Mouse (Mus musculus) layer of hippocampus, adult 8-10 months (tissue): ENCODE results near the gene Pten. TPM values are rescaled to one million over a fixed set of nuclear protein-coding genes. Genes with fewer than 3 reads are reported as not detected.
"Not testable (repeated sequence)": the region's sequence is repeated elsewhere in the genome, so short reads cannot be mapped to it uniquely, and the experiment has no call there.

Experiments used
- DNase-seq, 2 experiments: peaks; one replicate each; pipeline ENCODE4 v3.0.0; 2022; ENCODE audit warnings: low spot score in 2 of 2
- total RNA-seq, 4 experiments: library from RNA; stranded (reverse); gene quantifications; 2 replicates each; pipeline ENCODE4 v1.2.4; 2022

Gene Pten
- total RNA-seq, 4 experiments from 2014 or later = 105 to 119 (median 113) TPM

DNA sequence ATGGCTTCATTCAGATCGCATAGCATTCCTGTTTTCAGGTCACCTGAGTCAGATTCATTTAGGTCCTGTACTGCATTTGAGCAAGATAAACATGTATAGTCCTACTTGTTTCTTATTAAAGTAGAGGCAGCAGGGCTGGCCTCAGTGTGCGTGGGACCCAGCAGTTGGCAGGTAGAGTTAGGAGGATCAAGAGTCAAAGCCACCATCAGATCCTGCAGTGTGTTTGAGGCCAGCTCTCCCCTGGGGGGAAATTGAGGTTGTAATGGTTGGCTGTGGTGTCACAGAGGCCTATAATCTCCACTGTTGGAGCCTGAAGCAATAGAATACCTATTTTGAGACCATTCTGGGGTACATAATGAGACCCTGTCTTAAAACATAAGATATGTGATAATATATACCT lies 50.3 kb downstream of the Pten start:
- DNase-seq = no peak

DNA sequence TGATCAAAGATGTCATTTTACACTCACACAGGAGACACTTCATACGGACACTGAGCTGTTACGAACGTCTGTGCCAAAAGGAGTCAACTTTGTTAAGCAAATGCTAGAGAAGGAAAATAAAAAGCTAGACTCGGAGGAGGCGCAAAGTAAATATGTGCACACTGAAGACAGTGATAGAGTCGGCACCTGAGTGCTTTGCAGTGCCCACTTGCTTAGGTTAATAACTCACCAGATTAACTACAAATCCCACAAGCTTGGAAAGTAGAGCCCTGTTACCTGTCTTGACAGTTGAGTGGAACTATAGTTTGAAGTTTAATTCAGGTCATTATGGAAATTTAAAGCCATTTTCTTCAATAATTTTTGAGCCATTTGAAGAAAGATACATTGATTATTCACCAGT lies 51.4 kb downstream of the Pten start:
- DNase-seq = no peak

DNA sequence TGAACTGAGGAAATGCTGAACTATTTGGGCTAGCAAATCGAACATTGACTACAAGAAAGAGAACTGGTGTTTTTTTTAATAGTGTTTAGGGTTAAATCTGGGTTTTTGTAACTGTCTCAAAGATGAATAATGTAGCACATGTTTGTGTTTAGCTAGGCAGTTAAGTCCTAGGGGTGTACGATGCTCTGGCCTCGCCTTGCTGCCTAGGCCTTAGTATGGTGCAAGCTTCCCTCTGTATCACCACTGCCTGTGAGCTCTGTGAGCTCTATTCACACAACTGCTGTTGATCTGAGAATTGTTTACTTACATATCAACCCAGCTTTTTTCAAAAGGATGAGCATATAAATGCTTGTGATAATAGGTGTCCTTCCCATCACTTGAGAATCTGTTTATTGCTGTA lies 51.8 kb downstream of the Pten start:
- no peak for DNase-seq

DNA sequence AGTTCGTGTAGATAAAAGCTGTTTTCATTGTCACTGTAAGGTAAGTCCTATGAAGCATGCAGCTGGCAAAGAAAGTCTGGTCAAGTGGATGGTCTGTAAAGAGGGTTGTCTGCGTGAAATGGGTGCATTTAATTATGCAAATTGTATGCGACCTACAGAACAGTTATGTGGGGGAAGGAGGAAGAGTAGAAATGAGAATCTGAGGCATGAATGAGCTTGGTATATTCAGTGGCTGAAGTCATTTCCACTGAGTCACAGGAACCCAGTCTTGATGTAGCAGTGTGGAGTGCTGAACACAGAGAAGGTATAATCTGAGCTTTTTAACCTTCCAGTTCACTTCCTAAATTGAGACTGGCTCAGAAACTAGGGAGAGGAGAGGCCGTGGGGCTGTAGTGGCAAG lies 61.5 kb downstream of the Pten start:
- no peak for DNase-seq

DNA sequence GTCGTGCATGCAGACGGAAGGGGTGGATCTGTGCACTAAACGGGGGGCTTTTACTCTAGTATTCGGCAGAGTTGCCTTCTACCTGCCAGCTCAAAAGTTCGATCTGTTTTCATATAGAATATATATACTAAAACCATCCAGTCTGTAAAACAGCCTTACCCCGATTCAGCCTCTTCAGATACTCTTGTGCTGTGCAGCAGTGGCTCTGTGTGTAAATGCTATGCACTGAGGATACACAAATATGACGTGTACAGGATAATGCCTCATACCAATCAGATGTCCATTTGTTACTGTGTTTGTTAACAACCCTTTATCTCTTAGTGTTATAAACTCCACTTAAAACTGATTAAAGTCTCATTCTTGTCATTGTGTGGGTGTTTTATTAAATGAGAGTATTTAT lies 65.7 kb downstream of the Pten start:
- DNase-seq = not testable (repeated sequence)

DNA sequence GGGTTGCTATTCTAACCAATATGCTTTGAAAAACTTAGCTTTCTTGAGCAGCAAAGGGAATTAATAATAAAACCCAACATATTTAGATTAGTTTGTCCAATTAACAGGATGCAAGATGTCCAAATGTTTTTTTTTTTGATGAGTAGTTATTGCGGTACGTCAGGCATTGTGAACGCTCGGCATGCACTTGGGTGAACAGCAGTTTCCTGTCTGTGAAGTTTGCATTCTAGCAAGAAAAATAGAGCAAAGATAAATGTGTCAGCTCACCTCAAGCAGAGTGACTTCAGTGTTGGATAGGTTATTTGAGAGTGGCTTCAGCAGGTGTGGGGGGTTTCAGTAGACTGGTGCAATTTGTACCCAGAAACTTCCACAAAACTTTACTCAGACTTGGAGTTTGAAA lies 69.3 kb downstream of the Pten start:
- DNase-seq = no peak

DNA sequence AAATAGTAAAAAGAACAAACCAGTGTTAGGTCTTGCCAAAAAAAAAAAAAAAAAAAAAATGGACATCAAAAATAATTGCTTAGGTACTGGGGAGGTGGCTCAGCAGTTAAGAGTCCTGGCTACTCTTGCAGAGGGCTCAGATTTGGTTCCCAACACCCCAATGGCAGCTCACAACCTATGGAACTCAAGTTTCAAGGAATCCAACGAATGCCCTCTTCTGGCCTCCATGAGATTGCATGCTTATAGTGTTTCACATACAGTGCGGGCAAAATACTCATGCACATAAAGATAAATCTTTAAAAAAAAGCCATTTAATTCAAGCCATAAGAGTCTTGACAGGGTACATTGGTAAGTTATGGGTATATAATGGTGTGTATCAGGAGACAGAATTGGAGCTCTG lies 72.6 kb downstream of the Pten start:
- no peak for DNase-seq

DNA sequence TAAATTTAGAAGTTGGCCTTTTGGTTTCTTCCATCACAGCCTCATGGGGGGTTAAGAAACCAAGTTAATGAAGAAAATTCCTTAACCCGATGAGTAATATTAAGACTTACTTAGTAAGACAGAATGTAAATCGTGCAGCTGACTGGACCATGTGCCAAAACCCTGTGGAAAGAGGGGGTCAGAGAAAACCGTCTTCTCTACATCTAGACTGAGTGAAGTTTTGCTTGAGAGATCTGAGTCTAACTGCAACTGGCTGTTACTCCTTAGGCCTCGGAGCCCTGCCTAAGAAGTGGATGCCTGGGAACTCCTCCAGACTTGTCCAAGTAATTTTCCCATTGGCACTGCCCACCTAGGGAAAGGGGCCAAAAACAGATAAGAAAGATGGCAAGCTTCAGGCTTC lies 74.0 kb downstream of the Pten start:
- DNase-seq = no peak

DNA sequence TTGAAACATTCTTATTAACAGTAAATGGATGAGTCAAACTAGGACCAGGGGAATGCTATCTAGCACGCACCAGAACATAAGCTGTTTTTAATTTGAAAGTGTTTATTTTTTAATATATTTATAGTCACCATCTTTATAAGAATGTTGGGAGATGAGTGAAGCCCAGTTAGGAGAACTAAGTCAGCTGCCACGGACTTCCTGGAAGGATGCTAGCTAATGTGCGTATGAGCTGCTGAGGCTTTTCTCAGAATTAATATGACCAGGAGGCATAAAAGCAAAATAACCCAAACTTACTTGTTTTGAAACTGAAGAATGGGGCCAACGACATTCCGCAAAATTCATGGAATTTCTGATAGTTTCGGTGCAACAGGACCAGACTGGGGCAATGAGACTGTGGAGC lies 83.2 kb downstream of the Pten start:
- DNase-seq = no peak

DNA sequence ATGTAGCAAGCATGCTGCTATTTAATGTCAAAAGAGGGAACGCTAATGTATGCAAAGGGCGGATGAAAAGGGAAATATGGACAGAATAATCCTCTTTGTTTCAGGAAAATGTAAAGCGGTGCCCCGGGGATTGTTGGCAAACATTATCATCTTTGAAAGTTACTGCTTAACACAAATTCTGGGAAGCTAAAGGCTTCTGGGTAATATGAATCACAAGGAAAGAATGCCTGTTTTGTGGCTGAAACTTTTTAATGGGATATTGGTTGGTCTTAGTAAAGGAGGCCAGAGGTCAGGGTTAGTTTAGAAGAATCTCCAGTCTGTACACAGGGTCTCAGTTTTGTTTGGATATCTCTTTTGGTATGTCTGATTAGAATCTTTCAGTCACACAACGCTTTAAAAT lies 87.2 kb downstream of the Pten start:
- no peak for DNase-seq

DNA sequence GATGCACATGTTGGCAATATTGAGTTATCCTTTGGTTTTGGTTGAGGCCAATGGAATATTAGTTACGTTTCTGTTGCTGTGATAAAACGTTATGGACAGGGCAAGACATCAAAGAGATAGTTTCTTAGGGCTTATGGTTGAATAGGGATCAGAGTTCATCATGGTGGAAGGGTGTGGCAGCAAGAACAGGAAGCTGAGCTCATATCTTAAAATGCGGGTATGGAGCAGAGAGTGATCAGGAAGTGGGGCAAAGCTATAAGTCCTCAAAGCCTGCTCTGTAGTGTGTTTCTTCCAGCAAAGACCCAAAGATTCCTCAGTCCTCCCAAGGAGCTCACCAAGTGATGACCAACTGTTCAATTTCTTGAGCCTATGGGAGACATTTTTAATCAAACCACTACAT lies 90.7 kb downstream of the Pten start:
- no peak for DNase-seq

DNA sequence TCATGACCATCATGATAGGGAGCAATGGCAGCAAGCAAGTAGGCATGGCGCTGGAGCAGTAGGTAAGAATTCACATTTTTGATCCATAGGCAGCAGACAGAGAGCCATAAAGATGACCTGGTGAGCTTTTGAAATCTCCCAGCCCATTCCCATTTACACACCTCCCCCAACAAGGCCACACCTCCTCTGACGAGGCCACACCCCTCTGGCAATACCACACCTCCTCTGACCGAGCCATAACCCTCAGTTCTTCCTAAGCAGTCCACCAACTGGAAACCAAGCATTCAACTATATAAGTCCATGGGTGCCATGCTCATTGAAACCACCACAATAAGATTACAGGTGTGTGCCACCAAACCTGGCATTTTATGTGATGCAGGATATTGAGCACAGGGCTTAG lies 95.0 kb downstream of the Pten start:
- no peak for DNase-seq

DNA sequence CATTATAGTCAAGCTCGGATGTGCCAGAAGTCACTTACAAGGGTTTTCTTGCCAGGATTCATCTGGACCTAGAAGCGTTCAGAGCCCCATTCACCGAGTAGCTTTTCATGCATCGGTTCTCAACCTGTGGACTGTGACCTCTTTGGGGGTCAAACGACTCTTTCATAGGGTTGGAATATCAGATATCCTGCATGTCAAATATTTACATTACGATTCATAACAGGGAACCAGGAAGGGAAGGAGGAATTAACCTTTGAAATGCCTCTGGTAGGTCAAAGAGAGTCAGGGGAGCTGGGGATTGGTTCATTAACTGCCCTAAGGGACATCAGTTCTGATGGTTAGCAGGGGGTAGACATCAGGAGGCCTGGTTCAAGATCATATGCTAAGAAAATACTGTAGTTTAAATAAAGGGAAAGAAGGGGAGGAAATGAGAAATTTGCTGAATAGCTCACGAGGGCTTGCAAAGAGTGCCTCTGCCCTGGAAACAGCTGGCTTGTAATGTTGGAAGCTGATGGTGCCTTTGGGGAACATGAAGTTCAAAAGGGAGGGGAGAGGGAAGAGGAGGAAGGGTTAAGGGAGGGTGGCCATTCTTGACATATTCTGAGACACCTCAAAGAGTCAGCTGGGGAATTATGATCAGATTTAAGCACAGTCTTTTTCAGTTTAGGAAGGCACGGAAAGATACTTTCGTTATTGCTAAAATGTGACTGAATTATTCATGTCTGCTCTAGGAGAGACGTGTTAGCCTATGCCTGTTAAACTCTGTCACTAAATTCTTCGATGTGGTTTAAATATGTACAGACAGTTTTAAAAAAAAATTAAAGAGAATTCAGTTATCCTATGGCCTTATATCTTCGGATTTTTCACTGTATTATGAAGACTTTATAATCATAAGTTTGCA lies 104.6 kb downstream of the Pten start:
- DNase-seq = no peak

DNA sequence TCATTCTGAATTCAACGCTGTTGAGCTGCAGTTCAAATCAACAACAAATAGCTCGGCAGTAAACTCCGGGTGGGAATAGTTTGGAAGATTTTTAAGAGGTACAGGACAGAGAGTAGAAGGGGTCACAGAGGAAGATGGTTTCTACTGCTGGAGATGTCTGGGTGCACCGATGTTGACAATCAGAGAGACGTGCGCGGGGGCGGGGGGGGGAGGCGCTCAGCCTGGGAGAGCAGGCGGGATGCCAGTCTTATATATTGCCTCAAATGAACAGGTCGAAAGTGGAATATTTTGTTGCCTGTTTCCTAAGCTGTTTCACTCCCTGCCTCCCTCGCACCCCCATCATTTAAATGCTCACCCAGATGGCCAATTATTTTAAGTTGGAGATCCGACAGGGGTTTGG lies 109.5 kb downstream of the Pten start:
- no peak for DNase-seq

DNA sequence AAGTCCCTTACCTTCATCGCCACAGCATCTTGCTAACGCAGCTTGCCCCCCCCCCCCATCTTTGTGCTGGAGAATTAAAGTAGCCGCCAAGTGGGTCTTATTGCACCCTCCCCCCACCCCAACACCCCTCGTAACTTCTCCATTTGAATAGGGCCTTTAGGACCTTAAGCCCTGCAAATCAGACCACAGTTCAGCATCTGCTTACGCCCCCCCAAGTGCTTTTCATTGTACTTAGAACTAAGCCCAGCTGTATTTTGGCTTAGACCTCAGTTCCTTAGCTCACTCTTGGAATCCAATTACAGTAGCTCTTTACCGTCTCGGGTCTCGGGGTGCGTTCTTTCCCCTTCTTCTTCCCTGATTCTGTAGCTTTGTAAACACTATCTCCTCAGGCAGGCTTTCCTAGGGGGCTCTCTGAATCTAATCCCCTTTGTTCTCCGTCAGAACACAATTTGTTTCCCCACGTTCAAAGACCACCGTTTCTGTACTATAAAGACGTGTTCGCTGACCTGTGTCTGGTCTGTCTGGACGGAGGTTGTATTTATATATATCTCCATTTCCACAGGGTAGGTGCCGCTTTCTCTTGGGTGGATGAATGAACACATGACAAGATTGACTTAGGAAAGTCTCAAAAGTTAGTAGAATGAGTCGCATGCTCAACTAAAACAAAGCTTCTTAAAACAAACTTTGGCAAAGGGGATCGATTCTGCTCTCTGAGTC lies 110.0 kb downstream of the Pten start:
- DNase-seq = no peak

DNA sequence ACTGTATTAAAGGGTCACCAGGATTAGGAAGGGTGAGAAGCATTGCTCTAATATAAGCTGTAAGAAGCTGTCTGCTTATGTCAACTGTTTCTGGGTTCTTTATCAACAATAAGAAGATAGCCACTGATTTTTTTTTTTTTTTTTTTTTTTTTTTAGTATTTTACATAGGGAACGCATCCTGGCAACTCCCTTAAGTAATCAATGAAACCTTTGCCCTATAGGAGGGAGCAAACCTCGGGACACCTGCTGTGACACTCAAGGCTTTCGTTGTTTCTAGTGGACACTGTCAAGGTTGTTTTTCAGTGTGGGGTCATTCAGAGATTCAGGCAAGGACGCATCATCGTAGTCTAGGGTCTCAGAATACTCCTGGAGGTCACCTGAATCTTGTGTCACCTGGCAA lies 111.3 kb downstream of the Pten start:
- DNase-seq = no peak

DNA sequence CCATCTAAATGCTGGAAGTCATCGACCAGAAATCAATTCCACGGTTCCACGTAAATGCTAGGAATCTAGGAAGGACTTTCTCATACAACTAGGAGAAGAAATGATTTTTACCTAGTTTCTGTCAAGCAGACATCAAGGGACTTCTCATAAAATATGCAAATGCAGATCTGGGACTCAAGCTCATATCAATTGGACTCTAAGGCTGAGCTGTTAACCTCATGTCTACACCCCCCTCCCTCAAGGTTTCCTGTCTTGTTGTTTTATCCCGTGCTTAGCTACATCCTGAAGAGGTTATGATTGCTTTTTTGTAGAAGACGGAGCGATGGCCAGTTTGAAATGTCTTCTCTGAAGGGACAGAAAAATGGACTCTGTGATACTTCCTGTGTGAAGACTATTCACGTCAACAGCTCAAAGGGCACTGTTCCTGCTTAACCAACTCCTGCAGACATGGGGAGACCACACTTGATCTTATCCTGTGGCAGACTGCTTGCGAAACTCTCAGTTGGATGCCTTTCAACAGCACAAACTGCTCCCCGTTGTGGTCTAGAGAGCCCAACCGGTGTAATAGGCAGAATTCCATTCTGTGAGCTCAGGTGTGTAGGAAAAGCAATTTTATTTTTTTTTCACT lies 111.9 kb downstream of the Pten start:
- DNase-seq = no peak

DNA sequence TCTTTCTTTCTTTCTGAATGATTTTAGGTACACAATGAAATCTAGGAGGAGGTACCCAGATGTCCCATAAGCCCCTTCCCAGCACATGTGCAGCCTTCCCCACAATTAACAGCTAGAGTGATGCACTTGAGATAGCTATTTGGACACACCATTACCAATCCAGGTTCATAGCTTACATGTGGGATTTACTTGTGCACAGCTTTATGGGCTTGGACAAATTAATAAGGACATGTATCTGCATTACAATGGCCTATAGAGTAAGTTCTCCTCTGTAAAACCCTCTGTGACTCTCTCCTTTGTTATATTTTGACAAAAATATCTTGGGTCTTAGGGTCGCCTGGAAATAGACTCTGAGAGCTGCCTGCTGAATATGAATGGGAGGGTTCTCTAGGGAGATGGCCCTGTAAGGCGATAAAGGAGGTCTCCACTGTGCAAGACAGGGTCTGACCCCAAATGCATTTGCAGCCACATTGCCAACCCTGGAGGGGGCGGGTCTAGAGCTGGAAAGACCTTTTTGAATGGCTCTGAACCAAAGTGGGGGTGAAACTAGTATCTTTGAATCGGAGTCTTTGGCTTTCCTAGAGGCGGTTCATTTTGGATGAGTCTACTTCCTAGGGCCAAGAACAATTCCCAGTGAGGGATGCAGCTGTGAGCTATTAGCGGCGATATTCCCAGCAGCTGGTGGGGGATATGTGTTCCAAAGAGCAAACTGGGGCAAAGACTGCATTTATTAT lies 116.8 kb downstream of the Pten start:
- no peak for DNase-seq
